Mouse (Mus musculus): Measurements from ENCODE around the gene Nck1. TPM values are rescaled to one million over a fixed set of nuclear protein-coding genes. Genes with fewer than 3 reads are reported as not detected.

Nck1 gene
- total and polyA plus RNA-seq, 2 experiments from 2014 or later = 37.9 to 58.8 TPM

- Histone ChIP-seq H3K9ac (replicated peaks; ENCODE audit: low read depth, low read length) (no peak overlapping the region), H3K27ac (ENCODE audit: low read depth) (no peak overlapping the region), H3K9me3 (replicated peaks; ENCODE audit: control insufficient read depth, low read length) (no peaks in the 10 kb centered on the region), H3K36me3 (replicated peaks; ENCODE audit: control insufficient read depth, insufficient read depth, low read length) (no peaks in the 10 kb centered on the region), H3K27me3 (ENCODE audit: control insufficient read depth, insufficient read depth, low read length) (no peaks in the 10 kb centered on the region), H3K4me2 (ENCODE audit: low read depth, low read length) (no peak overlapping the region), H3K4me3 (ENCODE audit: low read depth, low read length) (no peak overlapping the region), H3K4me1 (ENCODE audit: control insufficient read depth, insufficient read depth) (peaks cover 26% of the 10 kb centered on the region)
- DNase-seq (ENCODE audit: low spot score) = no peak
- no peak for ATAC-seq (ENCODE audit: insufficient read depth, low read depth)
- TF ChIP-seq CTCF (IDR thresholded peaks at IDR 0.05; ENCODE audit: low read depth) = no peak
- 58% methylated on average over 3 of the region's 3 CpGs for WGBS
Measured at GRCm38 (mm10) chr9:100534686-100535085, 11.2 kb downstream of the Nck1 start.

GRCm38 (mm10) chr9:100532847-100533505 is 13.0 kb downstream of the Nck1 start:
- Histone ChIP-seq H3K27ac (ENCODE audit: low read depth) (no peak overlapping the region), H3K36me3 (replicated peaks; ENCODE audit: control insufficient read depth, insufficient read depth, low read length) (no peaks in the 10 kb centered on the region), H3K4me1 (ENCODE audit: control insufficient read depth, insufficient read depth) (peaks cover 26% of the 10 kb centered on the region), H3K9ac (replicated peaks; ENCODE audit: low read depth, low read length) (no peak overlapping the region), H3K4me2 (ENCODE audit: low read depth, low read length) (no peak overlapping the region), H3K27me3 (ENCODE audit: control insufficient read depth, insufficient read depth, low read length) (no peaks in the 10 kb centered on the region), H3K9me3 (replicated peaks; ENCODE audit: control insufficient read depth, low read length) (peaks cover 7% of the 10 kb centered on the region; the same call in 1 of the 2 replicates), H3K4me3 (ENCODE audit: low read depth, low read length) (no peak overlapping the region)
- no peak for DNase-seq (ENCODE audit: low spot score)
- 51% methylated on average over 3 of the region's 3 CpGs for WGBS
- no peak for ATAC-seq (ENCODE audit: insufficient read depth, low read depth)
- TF ChIP-seq EP300 (IDR thresholded peaks at IDR 0.05; ENCODE audit: low read depth) = no peak
- no peak for TF ChIP-seq CTCF (IDR thresholded peaks at IDR 0.05; ENCODE audit: low read depth)

DNA sequence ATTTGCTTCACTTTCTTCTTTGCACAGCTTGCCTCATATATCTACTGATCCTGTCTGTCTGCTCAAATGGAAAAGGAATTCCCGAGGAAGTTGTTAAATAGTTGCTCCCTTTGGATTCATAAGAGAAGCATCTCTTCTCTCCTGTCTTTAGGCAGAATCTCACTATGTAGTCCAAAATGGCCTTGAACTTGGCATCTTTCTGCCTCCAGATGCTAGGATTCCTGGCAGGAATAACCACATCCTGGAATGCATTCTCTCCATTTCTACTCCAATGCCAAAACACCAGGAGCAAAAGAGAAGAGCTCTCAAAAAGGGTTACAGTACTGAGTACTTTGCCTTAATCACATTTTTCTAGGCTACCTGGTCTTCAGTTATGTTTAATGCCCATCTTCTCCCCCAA is 14.6 kb downstream of the Nck1 start:
- 46% methylated on average over 1 of the region's 1 CpGs for WGBS
- TF ChIP-seq CTCF (IDR thresholded peaks at IDR 0.05; ENCODE audit: low read depth) = no peak
- TF ChIP-seq EP300 (IDR thresholded peaks at IDR 0.05; ENCODE audit: low read depth) = no peak
- Histone ChIP-seq H3K4me3 (ENCODE audit: low read depth, low read length) (no peak overlapping the region), H3K4me1 (ENCODE audit: control insufficient read depth, insufficient read depth) (peaks cover 24% of the 10 kb centered on the region), H3K9ac (replicated peaks; ENCODE audit: low read depth, low read length) (no peak overlapping the region), H3K4me2 (ENCODE audit: low read depth, low read length) (no peak overlapping the region), H3K27ac (ENCODE audit: low read depth) (0 out of 2 replicates have a peak overlapping the region, but pooled peaks have one; percentile 11), H3K9me3 (replicated peaks; ENCODE audit: control insufficient read depth, low read length) (peaks cover 7% of the 10 kb centered on the region; the same call in 1 of the 2 replicates), H3K36me3 (replicated peaks; ENCODE audit: control insufficient read depth, insufficient read depth, low read length) (no peaks in the 10 kb centered on the region), H3K27me3 (ENCODE audit: control insufficient read depth, insufficient read depth, low read length) (no peaks in the 10 kb centered on the region)
- ATAC-seq (ENCODE audit: insufficient read depth, low read depth) (no peak), DNase-seq (ENCODE audit: low spot score) (no peak)

- WGBS = 77% methylated on average over 2 of the region's 2 CpGs
- TF ChIP-seq CTCF (IDR thresholded peaks at IDR 0.05; ENCODE audit: low read depth) (no peak), EP300 (IDR thresholded peaks at IDR 0.05; ENCODE audit: low read depth) (no peak)
- H3K27me3 ChIP-seq (ENCODE audit: control insufficient read depth, insufficient read depth, low read length) = no peaks in the 10 kb centered on the region
Measured at GRCm38 (mm10) chr9:100525225-100525624, 20.7 kb downstream of the Nck1 start.

DNA sequence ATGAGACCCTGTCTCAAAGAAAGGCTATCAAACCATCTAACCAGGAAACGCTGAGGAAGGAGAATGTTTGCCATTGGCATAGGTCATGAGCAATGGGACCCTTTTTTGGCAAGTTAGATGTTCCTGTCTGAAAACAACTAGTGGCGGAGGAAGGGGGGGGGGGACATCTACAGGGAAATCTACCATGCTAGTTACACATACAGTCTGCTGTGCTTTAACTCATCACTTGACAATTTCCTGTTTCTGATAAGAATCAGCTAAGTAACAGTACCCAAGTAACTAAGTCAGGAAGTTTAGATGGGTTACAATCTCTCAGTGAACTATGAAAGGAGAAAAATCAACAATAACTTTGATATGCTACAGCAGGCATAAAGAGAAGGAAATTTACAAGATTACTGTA is 23.9 kb downstream of the Nck1 start:
- H3K27me3 ChIP-seq (ENCODE audit: control insufficient read depth, insufficient read depth, low read length) = no peaks in the 10 kb centered on the region
- WGBS = 50% methylated on average over 2 of the region's 2 CpGs
- no peaks in the 10 kb centered on the region for H3K36me3 ChIP-seq (replicated peaks; ENCODE audit: control insufficient read depth, insufficient read depth, low read length)
- no peak overlapping the region for H3K4me2 ChIP-seq (ENCODE audit: low read depth, low read length)
- no peak overlapping the region for H3K27ac ChIP-seq (ENCODE audit: low read depth)
- no peaks in the 10 kb centered on the region for H3K9me3 ChIP-seq (replicated peaks; ENCODE audit: control insufficient read depth, low read length)
- 0 out of 2 replicates have a peak, but pooled peaks cover 3% of the 10 kb centered on the region for H3K4me1 ChIP-seq (ENCODE audit: control insufficient read depth, insufficient read depth)
- ATAC-seq (ENCODE audit: insufficient read depth, low read depth) (no peak), DNase-seq (ENCODE audit: low spot score) (no peak)
- TF ChIP-seq CTCF (IDR thresholded peaks at IDR 0.05; ENCODE audit: low read depth) (no peak), EP300 (IDR thresholded peaks at IDR 0.05; ENCODE audit: low read depth) (no peak)
- no peak overlapping the region for H3K4me3 ChIP-seq (ENCODE audit: low read depth, low read length)
- H3K9ac ChIP-seq (replicated peaks; ENCODE audit: low read depth, low read length) = no peak overlapping the region

More at GRCm38 (mm10) chr9:100525225-100525624, 20.7 kb downstream of the Nck1 start:
- ATAC-seq (ENCODE audit: insufficient read depth, low read depth) (no peak), DNase-seq (ENCODE audit: low spot score) (no peak)
- no peak overlapping the region for H3K4me3 ChIP-seq (ENCODE audit: low read depth, low read length)
- H3K4me1 ChIP-seq (ENCODE audit: control insufficient read depth, insufficient read depth) = 0 out of 2 replicates have a peak, but pooled peaks cover 3% of the 10 kb centered on the region
- no peaks in the 10 kb centered on the region for H3K36me3 ChIP-seq (replicated peaks; ENCODE audit: control insufficient read depth, insufficient read depth, low read length)
- H3K9me3 ChIP-seq (replicated peaks; ENCODE audit: control insufficient read depth, low read length) = peaks cover 7% of the 10 kb centered on the region; the same call in 1 of the 2 replicates
- H3K27ac ChIP-seq (ENCODE audit: low read depth) = no peak overlapping the region
- H3K4me2 ChIP-seq (ENCODE audit: low read depth, low read length) = no peak overlapping the region
- no peak overlapping the region for H3K9ac ChIP-seq (replicated peaks; ENCODE audit: low read depth, low read length)

DNA sequence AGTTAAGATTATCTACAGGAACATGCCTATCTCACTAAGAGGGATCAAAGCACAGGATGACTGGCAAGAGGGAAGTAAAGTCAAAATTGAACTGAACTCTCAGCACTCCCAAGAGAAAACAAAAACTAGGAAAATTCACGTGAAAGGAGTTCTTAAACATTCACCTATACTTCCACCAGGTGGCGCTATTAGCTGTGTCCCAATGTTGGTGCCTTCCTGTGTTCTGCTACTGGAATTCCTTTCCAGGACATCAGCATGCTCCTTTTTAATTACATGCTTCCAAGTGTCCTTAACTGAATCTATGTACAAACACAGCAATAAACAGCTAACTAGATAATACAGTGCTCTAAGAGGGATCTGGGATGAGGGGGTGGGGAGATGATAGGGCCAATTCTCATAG is 25.3 kb downstream of the Nck1 start:
- Histone ChIP-seq H3K9me3 (replicated peaks; ENCODE audit: control insufficient read depth, low read length) (no peaks in the 10 kb centered on the region), H3K4me2 (ENCODE audit: low read depth, low read length) (no peak overlapping the region), H3K36me3 (replicated peaks; ENCODE audit: control insufficient read depth, insufficient read depth, low read length) (no peaks in the 10 kb centered on the region), H3K27me3 (ENCODE audit: control insufficient read depth, insufficient read depth, low read length) (no peaks in the 10 kb centered on the region), H3K9ac (replicated peaks; ENCODE audit: low read depth, low read length) (no peak overlapping the region), H3K4me1 (ENCODE audit: control insufficient read depth, insufficient read depth) (0 out of 2 replicates have a peak, but pooled peaks cover 3% of the 10 kb centered on the region), H3K27ac (ENCODE audit: low read depth) (no peak overlapping the region), H3K4me3 (ENCODE audit: low read depth, low read length) (no peak overlapping the region)
- ATAC-seq (ENCODE audit: insufficient read depth, low read depth) = no peak
- TF ChIP-seq CTCF (IDR thresholded peaks at IDR 0.05; ENCODE audit: low read depth) (peak; percentile 86), EP300 (IDR thresholded peaks at IDR 0.05; ENCODE audit: low read depth) (no peak)
- WGBS = 5% methylated on average over 2 of the region's 2 CpGs
- peak; percentile 75 for DNase-seq (ENCODE audit: low spot score)

Data from heart, postnatal 0 days (tissue).